Mouse (Mus musculus) hematopoietic stem cell, adult 5-6 weeks (primary cell): ENCODE measurements at regions not wholly inside any gene's neighbourhood (a gene's known extent, or its start where the extent isn't known, plus 50 kb on each side); places are given as distances from the start of the nearest gene placed in this dataset.

ENCODE experiments used
- ATAC-seq, 2 experiments: fragments of 125-278 bp in 1 of 2; replicated peaks in 1 of 2; 2 replicates each; pipeline ENCODE4 v1.8.0; 2016 to 2017; ENCODE audit warnings: inconsistent platforms in 2 of 2, mild to moderate bottlenecking in 2 of 2, moderate number of reproducible peaks in 2 of 2, low read depth in 1 of 2, moderate TSS enrichment in 1 of 2; ENCODE audit not compliant: low FRiP score in 2 of 2, poor library complexity in 2 of 2, severe bottlenecking in 2 of 2, insufficient read depth in 1 of 2, low TSS enrichment in 1 of 2

DNA sequence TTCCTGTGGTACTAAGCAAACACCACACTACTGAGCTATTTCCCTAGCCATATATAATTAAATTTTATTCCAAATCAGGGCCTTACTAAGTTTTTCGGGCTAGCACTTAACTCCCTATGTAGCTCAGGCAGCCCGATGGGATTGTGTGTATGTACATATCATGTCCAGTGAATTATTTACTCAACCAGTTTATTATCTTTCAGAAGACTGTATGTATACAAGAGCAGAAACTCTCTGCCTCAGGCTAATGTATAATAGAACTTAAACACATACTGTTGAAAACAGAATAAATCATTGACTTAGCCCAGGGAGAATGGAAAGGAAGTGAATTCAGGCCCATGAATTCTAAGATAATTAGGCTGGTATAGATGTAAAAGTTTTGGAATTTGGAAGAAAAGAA, 74.1 kb upstream of the Gnai1 start:
- ATAC-seq, result no peak

DNA sequence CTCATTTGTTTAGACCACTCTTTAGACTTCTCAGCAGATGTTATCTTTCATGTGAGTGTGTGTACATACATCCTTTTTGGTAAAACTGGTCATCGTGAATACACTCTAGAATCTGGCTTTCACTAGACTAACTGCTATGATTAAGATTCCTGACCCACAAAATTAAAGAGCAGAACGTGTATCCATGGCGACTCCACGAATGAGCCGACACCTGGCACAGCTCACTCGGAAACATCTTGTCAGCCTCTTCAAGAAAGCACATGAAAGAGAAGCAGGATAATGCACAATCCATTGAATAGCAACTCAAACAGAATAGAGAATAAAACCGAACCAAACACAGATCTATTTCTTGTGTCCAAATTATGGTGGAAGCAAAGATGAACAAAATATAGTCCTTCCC, 73.1 kb upstream of the Gnai1 start:
- ATAC-seq, result no peak

DNA sequence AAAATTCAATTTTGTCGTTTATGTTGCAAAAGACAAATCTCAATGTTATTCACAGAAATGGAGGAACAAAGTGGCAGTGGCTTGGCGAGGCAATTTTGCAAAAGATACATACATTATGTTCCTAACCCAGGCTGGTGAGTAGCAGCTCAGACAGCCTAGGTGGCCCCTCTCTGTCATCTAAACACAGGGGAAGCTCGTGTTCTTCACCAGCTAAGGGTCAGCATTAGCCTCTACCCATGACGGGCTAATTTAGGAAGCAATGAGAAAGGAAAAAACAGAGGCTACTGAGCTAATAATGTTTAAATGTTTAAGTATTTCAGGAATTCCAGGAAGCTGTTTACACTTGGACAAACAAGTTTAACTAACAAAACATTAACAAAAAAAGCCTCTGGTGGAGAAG, 64.9 kb upstream of the Gnai1 start:
- ATAC-seq, result no peak

DNA sequence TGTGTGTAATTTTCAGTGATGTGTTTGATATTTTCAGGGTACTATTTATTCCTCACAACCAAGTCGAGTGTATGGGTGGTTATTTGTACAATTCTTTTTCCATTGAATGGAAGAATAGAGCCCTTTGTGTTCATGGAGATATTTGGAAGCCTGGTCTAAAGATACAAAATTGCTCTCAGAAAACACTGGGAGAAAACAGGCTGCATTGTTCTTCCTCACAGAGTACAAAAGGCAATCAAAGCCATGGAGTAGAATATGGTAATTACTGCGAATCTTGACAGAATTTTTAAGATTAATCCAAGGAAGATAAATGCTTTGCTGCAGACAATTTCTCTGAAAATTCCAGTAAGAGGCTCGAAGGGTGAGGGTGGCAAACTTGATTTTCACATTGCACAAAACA, 54.7 kb upstream of the Gnai1 start:
- ATAC-seq, result no peak
